Mouse (Mus musculus) kidney, embryonic 15.5 days (tissue): ENCODE measurements around the gene Eif5b. TPM values are rescaled to one million over a fixed set of nuclear protein-coding genes. Genes with fewer than 3 reads are reported as not detected.
"Not testable (repeated sequence)": the region's sequence is repeated elsewhere in the genome, so short reads cannot be mapped to it uniquely, and the experiment has no call there.

Experiments
- ATAC-seq: fragments of 200-750 bp; cut with Nextera tagmentation; replicated peaks from 2 replicates; pipeline ENCODE4 v1.8.0; 2017; ENCODE audit warnings: moderate TSS enrichment; ENCODE audit not compliant: low FRiP score
- H3K27ac ChIP-seq: fragments of 300-500 bp; sonication (generic); 2 replicates; pipeline ENCODE4 v1.5.1; 2015; ENCODE audit warnings: mild to moderate bottlenecking, inconsistent platforms
- H3K27me3 ChIP-seq: fragments of 300-500 bp; sonication (generic); 2 replicates; pipeline ENCODE4 v1.6.1; 2015; ENCODE audit warnings: inconsistent platforms
- H3K36me3 ChIP-seq: fragments of 300-500 bp; sonication (generic); 2 replicates; pipeline ENCODE4 v1.6.1; 2015; ENCODE audit warnings: inconsistent platforms
- H3K4me1 ChIP-seq: fragments of 300-500 bp; sonication (generic); 2 replicates; pipeline ENCODE4 v1.6.1; 2015; ENCODE audit warnings: inconsistent platforms
- H3K4me2 ChIP-seq: fragments of 300-500 bp; sonication (generic); 2 replicates; pipeline ENCODE4 v1.6.1; 2015; ENCODE audit warnings: moderate library complexity, mild to moderate bottlenecking, inconsistent platforms
- H3K4me3 ChIP-seq: fragments of 300-500 bp; sonication (generic); replicated peaks from 2 replicates; pipeline ENCODE4 v1.5.1; 2015; ENCODE audit warnings: mild to moderate bottlenecking, inconsistent platforms
- H3K9ac ChIP-seq: fragments of 300-500 bp; sonication (generic); 2 replicates; pipeline ENCODE4 v1.6.1; 2015; ENCODE audit warnings: mild to moderate bottlenecking, inconsistent platforms
- H3K9me3 ChIP-seq: fragments of 300-500 bp; sonication (generic); replicated peaks from 2 replicates; pipeline ENCODE4 v1.6.1; 2016; ENCODE audit warnings: inconsistent platforms
- WGBS: fragments of 180-500 bp; shearing (Covaris S2); methylation state at CpG from one replicate; pipeline ENCODE4 v1.1.7; 2015; ENCODE audit warnings: mixed read lengths; 5-methylcytosine and 5-hydroxymethylcytosine counted together
- polyA plus RNA-seq: library from polyadenylated mRNA; unstranded; fragments of >200 nt; fragmentation: Nextera tagmentation; extraction: Ambion mirVana; gene quantifications from 2 replicates; pipeline ENCODE4 v1.2.1, GENCODE M21; 2015

The Eif5b gene
- polyA plus RNA-seq, result 28.8 and 29.0 TPM in 2 replicates

GRCm38 (mm10) chr1:37997867-37998266, at the start of gene Eif5b, which contains the start of gene Txndc9:
TSS of gene Eif5b (plus strand) at chr1:37998010.
TSS of gene Txndc9 (minus strand) at chr1:37997893.
- peak within 1 kb of the TSS; percentile 69 for H3K4me2 ChIP-seq
- H3K27me3 ChIP-seq, result no peaks in the 10 kb centered on the region
- peak within 1 kb of the TSS; percentile 92 for H3K27ac ChIP-seq
- peak within 1 kb of the TSS; percentile 81 for H3K4me3 ChIP-seq
- peak within 1 kb of the TSS; percentile 89 for H3K9ac ChIP-seq
- H3K4me1 ChIP-seq, result peaks cover 20% of the 10 kb centered on the region
- H3K9me3 ChIP-seq, result no peaks in the 10 kb centered on the region
- WGBS, result under 1% methylated on average over 50 of the region's 50 CpGs
- H3K36me3 ChIP-seq, result peaks cover 27% of the 10 kb centered on the region
- peak; percentile 94 for ATAC-seq

- Histone ChIP-seq H3K27me3 (no peaks in the 10 kb centered on the region), H3K36me3 (no peaks in the 10 kb centered on the region), H3K27ac (no peak overlapping the region), H3K9ac (no peak overlapping the region), H3K9me3 (no peaks in the 10 kb centered on the region), H3K4me3 (no peak overlapping the region), H3K4me2 (no peak overlapping the region), H3K4me1 (no peaks in the 10 kb centered on the region)
- 80% methylated on average over 2 of the region's 2 CpGs for whole genome bisulfite sequencing
- no peak for ATAC-seq
Observed at GRCm38 (mm10) chr1:37948906-37949305, 48.9 kb upstream of the Eif5b start.

- no peak overlapping the region for H3K4me2 ChIP-seq
- no peaks in the 10 kb centered on the region for H3K27me3 ChIP-seq
- H3K4me3 ChIP-seq, result no peak overlapping the region
- no peak for ATAC-seq
- no peaks in the 10 kb centered on the region for H3K9me3 ChIP-seq
- no peaks in the 10 kb centered on the region for H3K36me3 ChIP-seq
- WGBS, result 83% methylated on average over 7 of the region's 7 CpGs
- no peak overlapping the region for H3K27ac ChIP-seq
- H3K9ac ChIP-seq, result no peak overlapping the region
- H3K4me1 ChIP-seq, result no peaks in the 10 kb centered on the region
Observed at GRCm38 (mm10) chr1:37954786-37955185, 43.0 kb upstream of the Eif5b start.

GRCm38 (mm10) chr1:37955251-37955650, 42.6 kb upstream of the Eif5b start:
- Histone ChIP-seq H3K27me3 (no peaks in the 10 kb centered on the region), H3K4me1 (no peaks in the 10 kb centered on the region), H3K4me3 (no peak overlapping the region), H3K36me3 (no peaks in the 10 kb centered on the region), H3K4me2 (no peak overlapping the region), H3K9ac (no peak overlapping the region), H3K9me3 (no peaks in the 10 kb centered on the region), H3K27ac (no peak overlapping the region)
- 87% methylated on average over 2 of the region's 2 CpGs for WGBS
- no peak for ATAC-seq

GRCm38 (mm10) chr1:37956690-37957431, 40.9 kb upstream of the Eif5b start:
- 0 out of 2 replicates have a peak, but pooled peaks have one; percentile 12 for ATAC-seq

GRCm38 (mm10) chr1:37957659-37958058, 40.2 kb upstream of the Eif5b start, which contains the start of gene Lyg1:
TSS of gene Lyg1 (minus strand) at chr1:37957759.
- no peak for ATAC-seq
- H3K36me3 ChIP-seq, result no peaks in the 10 kb centered on the region
- H3K4me2 ChIP-seq, result no peak within 1 kb of the TSS
- no peaks in the 10 kb centered on the region for H3K4me1 ChIP-seq
- H3K4me3 ChIP-seq, result no peak within 1 kb of the TSS
- H3K9ac ChIP-seq, result no peak within 1 kb of the TSS
- H3K9me3 ChIP-seq, result no peaks in the 10 kb centered on the region
- no peak within 1 kb of the TSS for H3K27ac ChIP-seq
- no peaks in the 10 kb centered on the region for H3K27me3 ChIP-seq
- 85% methylated on average over 5 of the region's 5 CpGs for WGBS

More at GRCm38 (mm10) chr1:37956690-37957431, 40.9 kb upstream of the Eif5b start:
- no peaks in the 10 kb centered on the region for H3K27me3 ChIP-seq
- no peak overlapping the region for H3K4me2 ChIP-seq
- WGBS, result 35% methylated on average over 3 of the region's 3 CpGs
- no peak overlapping the region for H3K27ac ChIP-seq
- no peak overlapping the region for H3K4me3 ChIP-seq
- H3K36me3 ChIP-seq, result no peaks in the 10 kb centered on the region
- H3K9ac ChIP-seq, result no peak overlapping the region
- no peaks in the 10 kb centered on the region for H3K9me3 ChIP-seq
- no peaks in the 10 kb centered on the region for H3K4me1 ChIP-seq

- Histone ChIP-seq H3K9me3 (no peaks in the 10 kb centered on the region), H3K4me1 (no peaks in the 10 kb centered on the region), H3K36me3 (no peaks in the 10 kb centered on the region), H3K4me2 (no peak overlapping the region), H3K27me3 (no peaks in the 10 kb centered on the region), H3K27ac (no peak overlapping the region), H3K9ac (no peak overlapping the region), H3K4me3 (no peak overlapping the region)
- 71% methylated on average over 2 of the region's 2 CpGs for WGBS
- ATAC-seq, result no peak
Observed at GRCm38 (mm10) chr1:37958516-37958915, 39.3 kb upstream of the Eif5b start.

- H3K9me3 ChIP-seq, result no peaks in the 10 kb centered on the region
- H3K4me2 ChIP-seq, result no peak overlapping the region
- no peak for ATAC-seq
- no peaks in the 10 kb centered on the region for H3K36me3 ChIP-seq
- no peak overlapping the region for H3K27ac ChIP-seq
- no peak overlapping the region for H3K4me3 ChIP-seq
- no peaks in the 10 kb centered on the region for H3K27me3 ChIP-seq
- H3K4me1 ChIP-seq, result no peaks in the 10 kb centered on the region
- 76% methylated on average over 5 of the region's 5 CpGs for WGBS
- H3K9ac ChIP-seq, result no peak overlapping the region
Observed at GRCm38 (mm10) chr1:37959486-37959885, 38.3 kb upstream of the Eif5b start.

- Histone ChIP-seq H3K4me2 (no peak overlapping the region), H3K27me3 (no peaks in the 10 kb centered on the region), H3K4me3 (no peak overlapping the region), H3K4me1 (no peaks in the 10 kb centered on the region), H3K27ac (no peak overlapping the region), H3K9ac (no peak overlapping the region), H3K9me3 (no peaks in the 10 kb centered on the region), H3K36me3 (no peaks in the 10 kb centered on the region)
- whole genome bisulfite sequencing, result 51% methylated on average over 10 of the region's 10 CpGs
- ATAC-seq, result no peak
Observed at GRCm38 (mm10) chr1:37965571-37965970, 32.2 kb upstream of the Eif5b start.

GRCm38 (mm10) chr1:37968746-37969145, 29.1 kb upstream of the Eif5b start:
- Histone ChIP-seq H3K9me3 (no peaks in the 10 kb centered on the region), H3K9ac (no peak overlapping the region), H3K4me3 (no peak overlapping the region), H3K36me3 (no peaks in the 10 kb centered on the region), H3K27me3 (no peaks in the 10 kb centered on the region), H3K27ac (no peak overlapping the region), H3K4me2 (no peak overlapping the region), H3K4me1 (no peaks in the 10 kb centered on the region)
- 86% methylated on average over 6 of the region's 6 CpGs for WGBS
- no peak for ATAC-seq

GRCm38 (mm10) chr1:37971520-37971919, 26.3 kb upstream of the Eif5b start:
- H3K9ac ChIP-seq, result no peak overlapping the region
- H3K4me3 ChIP-seq, result no peak overlapping the region
- H3K4me2 ChIP-seq, result no peak overlapping the region
- no peaks in the 10 kb centered on the region for H3K9me3 ChIP-seq
- H3K36me3 ChIP-seq, result no peaks in the 10 kb centered on the region
- H3K27ac ChIP-seq, result no peak overlapping the region
- ATAC-seq, result no peak
- H3K27me3 ChIP-seq, result no peaks in the 10 kb centered on the region
- 63% methylated on average over 4 of the region's 4 CpGs for WGBS
- H3K4me1 ChIP-seq, result no peaks in the 10 kb centered on the region

- H3K9me3 ChIP-seq, H3K27ac ChIP-seq, H3K4me3 ChIP-seq, H3K4me2 ChIP-seq, ATAC-seq, H3K9ac ChIP-seq, H3K4me1 ChIP-seq, H3K27me3 ChIP-seq, H3K36me3 ChIP-seq: not testable (repeated sequence)
- 73% methylated on average over 9 of the region's 9 CpGs for WGBS
Observed at GRCm38 (mm10) chr1:37976666-37977065, 21.1 kb upstream of the Eif5b start.

- H3K27me3 ChIP-seq, result no peaks in the 10 kb centered on the region
- ATAC-seq, result no peak
- H3K36me3 ChIP-seq, result no peaks in the 10 kb centered on the region
- H3K4me3 ChIP-seq, result no peak overlapping the region
- no peak overlapping the region for H3K27ac ChIP-seq
- H3K4me1 ChIP-seq, result no peaks in the 10 kb centered on the region
- H3K9ac ChIP-seq, result no peak overlapping the region
- H3K9me3 ChIP-seq, result no peaks in the 10 kb centered on the region
- WGBS, result 90% methylated on average over 7 of the region's 7 CpGs
- no peak overlapping the region for H3K4me2 ChIP-seq
Observed at GRCm38 (mm10) chr1:37977303-37977702, 20.5 kb upstream of the Eif5b start.
